Mouse (Mus musculus): ENCODE results near the gene Tnpo1.
"Not testable (repeated sequence)": the region's sequence is repeated elsewhere in the genome, so short reads cannot be mapped to it uniquely, and the experiment has no call there.

The Tnpo1 gene

DNA sequence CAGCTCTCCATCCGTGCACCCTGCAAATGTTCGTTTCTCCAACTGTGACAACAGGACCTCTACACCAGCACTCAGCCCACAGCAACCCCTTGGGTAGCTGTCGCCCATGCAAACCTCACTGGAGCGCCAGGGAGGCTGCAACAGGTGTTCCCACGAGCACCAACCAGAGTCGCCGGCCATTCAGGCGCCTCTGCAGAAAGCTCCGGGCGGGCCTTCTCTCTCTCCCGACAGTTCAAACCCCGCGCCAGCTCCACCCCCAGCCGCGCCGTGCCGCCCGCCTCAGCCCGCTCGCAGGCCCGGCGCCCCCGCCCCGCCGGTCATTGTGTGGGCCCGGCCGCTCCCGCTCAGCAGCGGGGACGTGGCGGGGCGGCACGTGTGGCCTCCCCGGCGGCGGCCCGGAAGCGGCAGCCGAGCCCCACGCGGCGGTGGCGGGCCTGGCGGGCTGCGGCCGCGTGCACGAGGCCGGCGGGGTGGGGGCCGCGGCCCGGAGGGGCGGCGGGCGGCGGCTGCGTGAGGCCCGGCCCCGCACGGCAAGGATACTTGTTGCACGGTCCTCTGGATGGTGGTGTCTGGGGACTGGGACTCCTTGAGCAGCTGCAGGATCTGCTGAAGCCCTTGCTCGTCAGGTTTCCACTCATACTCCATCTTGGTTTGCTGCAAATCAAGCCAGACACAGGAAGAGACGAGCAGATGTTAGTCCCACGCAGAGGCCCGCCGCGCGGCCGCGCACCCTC, 35.9 kb downstream of the Tnpo1 start:
- DNase-seq (ENCODE audit: low spot score): peak; percentile 60

- no peak for DNase-seq (ENCODE audit: low spot score)
Measured at GRCm38 (mm10) chr13:98889211-98889610, 37.0 kb downstream of the Tnpo1 start.

GRCm38 (mm10) chr13:98883774-98884173, 42.4 kb downstream of the Tnpo1 start:
- no peak for DNase-seq (ENCODE audit: low spot score)

DNA sequence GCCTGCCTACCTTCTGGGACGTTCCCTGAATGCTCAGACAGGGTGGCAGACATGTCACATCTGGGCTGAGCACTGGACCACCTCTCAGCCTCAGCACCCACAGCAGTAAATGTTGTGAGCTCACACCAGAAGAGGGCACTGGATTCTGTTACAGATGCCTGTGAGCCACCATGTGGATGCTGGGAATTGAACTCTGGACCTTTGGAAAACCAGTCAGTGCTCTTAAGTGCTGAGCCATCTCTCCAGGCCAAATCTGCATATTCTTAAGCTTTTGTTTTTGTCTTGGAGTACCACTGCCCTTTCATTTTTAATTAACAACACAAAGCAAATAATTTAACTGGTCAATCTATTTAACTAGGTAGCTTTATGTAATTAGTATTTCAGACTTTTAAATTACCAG, 44.2 kb downstream of the Tnpo1 start:
- no peak for DNase-seq (ENCODE audit: low spot score)

GRCm38 (mm10) chr13:98880336-98880735, 45.8 kb downstream of the Tnpo1 start:
- DNase-seq (ENCODE audit: low spot score): no peak

DNA sequence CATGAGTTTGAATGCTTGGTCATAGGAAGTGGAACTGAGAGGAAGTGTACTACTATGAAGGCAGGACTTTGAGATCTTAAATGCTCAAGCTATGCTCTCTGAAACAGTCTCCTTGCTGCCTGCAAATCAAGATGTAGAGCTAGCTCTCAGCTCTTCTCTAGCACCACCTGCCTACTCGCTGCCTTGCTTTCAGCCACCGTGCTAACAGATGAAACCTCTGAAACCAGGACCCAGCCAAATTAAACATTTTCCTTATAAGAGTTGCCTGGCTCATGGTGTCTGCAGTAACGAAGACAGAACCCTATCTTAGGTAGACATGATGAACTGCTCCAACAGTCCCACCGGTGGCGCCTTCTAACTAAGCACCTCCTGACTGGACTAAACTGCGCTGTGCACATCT, 46.8 kb downstream of the Tnpo1 start:
- DNase-seq (ENCODE audit: low spot score): no peak

- no peak for DNase-seq (ENCODE audit: low spot score)
Measured at GRCm38 (mm10) chr13:98877165-98877564, 49.0 kb downstream of the Tnpo1 start.

DNA sequence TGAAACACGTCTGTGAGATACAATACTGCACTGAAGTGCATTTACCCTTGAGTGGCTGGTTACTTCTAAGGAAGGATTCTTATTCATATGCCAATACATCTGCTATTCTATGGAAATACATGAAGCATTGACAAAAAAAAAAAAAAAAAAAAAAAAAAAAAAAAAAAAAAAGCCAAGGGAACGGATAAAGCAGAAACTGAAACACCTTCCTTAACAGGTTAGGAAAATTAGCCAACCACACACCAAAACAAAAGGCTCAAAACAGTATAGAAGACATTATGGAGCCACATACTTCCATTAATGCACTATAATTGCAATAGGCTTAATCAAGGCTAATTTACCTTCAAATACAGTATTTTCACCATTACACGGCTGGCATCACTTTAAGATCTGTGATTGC, 51.5 kb downstream of the Tnpo1 start:
- no peak for DNase-seq (ENCODE audit: low spot score)

DNA sequence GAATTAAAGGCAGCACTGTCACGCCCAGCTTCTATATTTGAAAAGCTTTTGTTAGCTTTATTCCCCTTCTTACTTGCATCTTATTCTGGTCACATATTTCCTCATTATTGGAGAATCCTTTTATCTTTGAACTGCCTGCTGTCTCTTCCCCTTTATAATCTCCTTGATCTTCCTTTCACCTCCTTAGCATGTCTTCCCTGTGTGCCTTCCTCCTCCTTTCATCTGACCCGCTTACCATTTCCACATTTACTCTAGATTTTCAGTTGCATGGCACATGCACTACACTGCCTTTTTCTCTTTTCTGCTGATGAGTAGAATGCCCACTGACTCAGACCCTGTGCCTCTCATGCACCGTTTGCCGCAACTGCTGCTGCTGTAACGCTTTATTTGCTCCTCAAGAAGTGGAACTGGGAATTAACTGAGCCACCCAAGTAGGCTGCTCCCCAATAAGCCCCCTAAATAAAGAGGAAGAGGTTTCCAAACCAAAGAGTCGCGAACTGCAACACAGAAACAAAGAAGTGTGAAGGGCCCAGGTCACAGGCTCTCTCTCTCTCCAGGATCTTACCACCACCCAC, 53.8 kb downstream of the Tnpo1 start:
- DNase-seq (ENCODE audit: low spot score): no peak

DNA sequence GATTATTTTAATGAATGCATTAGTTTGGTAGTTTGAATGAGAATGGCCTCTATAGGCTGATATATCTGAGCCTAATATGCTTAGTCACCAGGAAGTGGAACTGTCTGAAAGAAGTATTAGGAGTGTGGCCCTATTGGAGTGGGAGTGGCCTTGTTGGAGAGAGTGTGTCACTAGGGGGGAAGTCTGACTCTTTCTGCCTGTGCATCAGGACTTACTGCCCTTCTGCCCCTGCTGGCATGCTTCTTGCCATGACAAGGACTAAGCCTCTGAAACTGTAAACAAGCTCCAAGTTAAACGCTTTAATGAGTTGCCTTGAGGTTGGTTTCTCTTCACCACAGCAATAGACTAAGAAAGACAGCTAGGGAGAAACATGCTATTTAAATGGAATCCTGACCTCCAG, 54.9 kb downstream of the Tnpo1 start:
- no peak for DNase-seq (ENCODE audit: low spot score)

GRCm38 (mm10) chr13:98868236-98868923, 57.8 kb downstream of the Tnpo1 start:
- no peak for DNase-seq (ENCODE audit: low spot score)

DNA sequence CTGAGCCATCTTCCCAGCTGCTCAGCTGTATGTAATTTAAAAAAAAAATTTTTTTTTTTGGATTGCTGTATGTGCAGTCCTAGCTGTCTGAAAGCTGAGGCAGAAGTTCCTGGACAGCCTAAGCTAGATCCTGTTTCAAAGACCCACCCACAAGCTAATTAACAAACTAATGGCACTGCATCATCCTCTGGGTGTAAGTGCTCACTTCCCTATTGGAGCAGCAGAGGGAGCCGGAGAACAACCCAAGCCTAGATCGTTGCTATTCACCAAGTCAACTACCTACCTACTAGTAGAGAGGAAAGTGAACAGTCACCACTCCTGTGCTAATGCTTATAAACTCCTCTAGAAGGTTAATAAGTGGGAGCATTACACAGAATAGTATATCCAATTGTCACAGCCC, 58.4 kb downstream of the Tnpo1 start:
- DNase-seq (ENCODE audit: low spot score): peak; percentile 18

- DNase-seq (ENCODE audit: low spot score): no peak
Measured at GRCm38 (mm10) chr13:98855291-98855690, 70.9 kb downstream of the Tnpo1 start.

GRCm38 (mm10) chr13:98845794-98846193, 80.4 kb downstream of the Tnpo1 start:
- no peak for DNase-seq (ENCODE audit: low spot score)

DNA sequence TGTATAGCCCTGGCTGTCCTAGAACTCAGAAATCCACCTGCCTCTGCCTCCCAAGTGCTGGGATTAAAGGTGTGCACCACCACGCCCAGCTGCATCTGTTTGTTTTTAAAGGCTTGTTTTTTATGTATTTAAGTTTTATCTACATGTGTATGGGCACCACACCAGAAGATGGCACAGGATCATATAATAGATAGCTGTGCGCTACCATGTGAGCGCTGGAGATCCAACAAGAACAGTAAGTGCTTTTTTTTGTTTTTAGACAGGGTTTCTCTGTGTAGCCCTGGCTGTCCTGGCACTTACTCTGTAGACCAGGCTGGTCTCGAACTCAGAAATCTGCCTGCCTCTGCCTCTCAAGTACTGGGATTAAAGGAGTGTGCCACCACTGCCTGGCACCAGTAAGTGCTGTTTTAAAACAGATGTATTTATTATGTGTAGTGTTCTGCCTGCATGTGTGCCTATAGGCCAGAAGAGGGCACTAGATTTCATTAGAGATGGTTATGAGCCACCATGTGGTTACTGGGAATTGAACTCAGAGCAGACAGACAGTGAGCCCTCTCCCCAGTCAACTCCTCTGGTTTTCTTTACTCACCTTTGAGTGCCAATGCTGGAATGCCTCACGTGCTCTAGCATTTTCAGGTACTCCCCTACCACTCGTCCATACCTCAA, 89.6 kb downstream of the Tnpo1 start:
- DNase-seq (ENCODE audit: low spot score): no peak

DNA sequence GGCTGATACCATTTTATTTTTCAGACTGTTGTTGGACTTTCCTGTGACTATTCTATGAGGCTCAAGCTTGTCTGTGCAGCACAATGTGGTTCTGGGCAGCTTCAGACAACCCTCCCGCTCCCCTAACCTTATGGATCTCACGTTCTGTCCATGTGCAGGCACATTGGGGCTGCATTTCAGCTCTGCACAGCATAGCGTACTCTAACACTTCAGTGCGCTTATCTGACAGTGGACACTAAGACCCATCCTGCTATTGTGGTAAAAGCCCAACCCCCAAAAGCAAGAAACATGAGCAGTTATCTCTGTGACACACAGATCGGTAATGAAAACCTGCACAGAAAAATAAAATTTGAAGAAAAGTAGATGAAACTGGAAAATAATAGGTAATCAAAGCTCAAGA, 90.4 kb downstream of the Tnpo1 start:
- DNase-seq (ENCODE audit: low spot score): no peak

- no peak for DNase-seq (ENCODE audit: low spot score)
Measured at GRCm38 (mm10) chr13:98834723-98835122, 91.5 kb downstream of the Tnpo1 start.

DNA sequence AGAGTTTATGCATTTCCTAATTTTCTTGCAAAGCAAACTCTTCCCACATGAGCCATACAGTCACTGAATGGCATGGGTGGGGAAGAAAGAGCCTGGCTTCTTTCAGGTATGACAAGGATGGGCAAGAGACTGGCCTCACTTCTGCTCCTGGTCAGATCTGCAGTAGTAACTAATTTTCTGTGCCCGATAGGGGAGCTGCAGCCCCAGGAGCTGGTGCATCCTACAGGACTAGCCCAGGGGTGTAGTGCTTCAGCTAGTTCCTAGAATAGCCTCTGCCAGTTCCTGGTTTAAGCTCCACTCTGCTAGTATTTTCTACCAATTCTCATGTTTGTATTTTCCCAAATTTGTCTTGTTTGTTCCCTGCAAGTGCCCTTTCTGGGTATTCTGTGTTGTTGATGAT, 92.0 kb downstream of the Tnpo1 start:
- no peak for DNase-seq (ENCODE audit: low spot score)

- DNase-seq (ENCODE audit: low spot score): no peak
Measured at GRCm38 (mm10) chr13:98832451-98833450, 93.4 kb downstream of the Tnpo1 start.

- DNase-seq (ENCODE audit: low spot score): not testable (repeated sequence)
Measured at GRCm38 (mm10) chr13:98829026-98829425, 97.2 kb downstream of the Tnpo1 start.

DNA sequence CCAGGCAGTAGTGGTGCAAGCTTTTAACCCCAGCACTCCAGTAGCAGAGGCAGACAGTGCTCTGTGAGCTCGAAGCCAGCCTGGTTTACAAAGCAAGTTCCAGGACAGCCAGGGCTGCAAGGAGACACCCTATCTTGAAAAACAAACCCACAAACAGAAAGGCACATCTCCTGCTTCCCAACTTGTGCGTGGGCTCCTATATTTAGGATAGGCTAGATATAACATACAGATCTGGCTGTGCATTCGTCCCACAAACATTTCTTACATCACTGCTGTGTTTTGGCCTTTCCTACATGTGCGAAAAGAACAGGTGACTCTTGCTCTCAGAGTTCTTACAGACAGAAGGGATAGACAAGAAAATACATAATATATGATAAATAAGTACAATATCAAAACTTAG, 100.6 kb downstream of the Tnpo1 start:
- DNase-seq (ENCODE audit: low spot score): no peak

DNA sequence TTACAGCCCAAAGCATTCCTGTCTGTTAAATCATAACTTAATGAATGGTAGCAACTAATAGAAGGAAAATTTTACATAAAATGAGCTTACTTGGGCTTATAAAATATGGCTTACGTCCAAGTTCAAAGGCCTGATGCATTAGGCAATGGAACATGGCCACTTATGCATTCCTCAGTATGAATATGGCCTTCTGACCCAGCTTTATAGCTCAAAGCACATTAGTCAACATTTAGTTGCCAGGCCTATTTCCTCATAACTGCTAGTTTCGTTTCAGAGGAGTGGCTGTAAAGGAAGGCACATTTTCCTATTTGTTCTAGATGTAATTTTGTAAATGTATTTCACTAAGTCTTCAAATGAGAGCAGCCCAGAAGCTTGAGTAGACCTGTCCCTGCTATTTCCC, 107.1 kb downstream of the Tnpo1 start:
- DNase-seq (ENCODE audit: low spot score): no peak

All from spleen, adult 12 weeks (tissue).